Mouse (Mus musculus) erythroid progenitor cell, adult 5-6 weeks (primary cell): Measurements from ENCODE around the gene Col4a1. TPM values are rescaled to one million over a fixed set of nuclear protein-coding genes. Genes with fewer than 3 reads are reported as not detected.

Source experiments
- ATAC-seq: replicated peaks from 2 replicates; pipeline ENCODE4 v1.8.0; 2016; ENCODE audit warnings: moderate number of reproducible peaks, mild to moderate bottlenecking, moderate TSS enrichment, inconsistent platforms; ENCODE audit not compliant: poor library complexity, low FRiP score, severe bottlenecking
- total RNA-seq, 2 experiments: library from RNA; stranded (forward) in 1 of 2; stranded (reverse) in 1 of 2; fragments of 150-400 nt in 1 of 2; fragments of 186-747, 209-891 nt in 1 of 2; gene quantifications; 2 replicates each; pipeline versions ENCODE4 v1.2.3 to v1.2.4; 2015 to 2017; ENCODE audit warnings: low replicate concordance in 2 of 2

Col4a1 gene
- total RNA-seq, 2 experiments from 2014 or later = not detected

DNA sequence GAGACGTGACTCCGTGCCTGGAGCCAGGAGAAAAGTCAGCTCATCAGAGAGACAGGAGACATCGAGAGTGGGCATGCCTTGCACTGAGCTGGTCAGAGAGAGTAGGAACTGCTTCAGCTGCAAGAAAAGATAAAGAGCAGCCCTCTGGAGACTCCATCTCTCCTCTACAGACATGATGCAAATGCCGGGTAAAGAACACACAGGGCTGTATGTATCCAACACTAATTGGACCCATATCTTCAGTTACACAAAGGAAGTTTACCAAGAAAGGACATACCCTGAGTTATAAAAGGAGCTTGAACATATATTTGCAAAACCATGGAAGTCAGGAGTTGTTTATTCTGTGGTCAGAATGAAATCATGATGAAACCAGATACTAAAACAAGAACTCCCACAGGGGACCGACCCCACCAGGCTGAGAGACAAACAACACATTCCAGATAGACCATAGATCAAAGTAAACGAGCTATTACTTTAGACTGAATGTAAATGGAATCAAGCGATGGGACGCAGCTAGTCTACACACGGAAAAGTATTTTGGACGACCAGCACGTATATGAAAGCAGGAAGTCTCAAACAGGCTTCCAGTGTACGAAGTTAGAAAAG is 119.8 kb downstream of the Col4a1 start:
- no peak for ATAC-seq

DNA sequence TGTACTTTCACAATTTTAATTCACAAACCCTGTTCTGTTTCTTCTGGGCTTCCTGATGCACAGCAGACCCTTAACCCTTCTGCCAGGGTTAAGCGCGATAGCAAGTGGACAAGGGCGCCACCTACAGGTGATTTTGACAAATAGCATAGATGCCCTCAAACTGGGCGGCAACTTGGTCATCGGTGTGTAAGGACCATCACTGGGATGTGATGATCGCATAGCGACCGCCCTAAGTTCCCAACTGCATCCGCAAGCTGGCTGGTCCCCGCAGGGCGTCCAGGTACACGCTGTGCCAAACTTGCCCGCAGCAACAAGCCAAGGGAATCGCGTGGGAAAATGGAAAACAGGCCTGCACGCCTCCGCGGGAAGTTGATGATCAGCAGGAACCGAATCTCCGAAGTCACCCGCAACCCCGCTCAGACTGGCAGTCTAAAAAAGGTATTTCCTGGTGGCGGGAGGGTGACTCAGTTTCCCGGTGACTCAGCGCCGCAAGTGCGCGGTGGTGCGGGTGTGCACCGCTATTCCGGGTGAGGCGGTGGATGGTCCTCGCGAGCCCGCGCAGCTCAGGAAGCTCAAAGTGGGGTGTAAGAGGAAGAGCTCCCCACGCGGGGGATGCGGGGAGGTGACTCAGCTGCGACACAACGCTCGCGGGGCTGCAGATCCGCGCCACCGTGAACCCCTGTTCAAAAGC is 124.9 kb downstream of the Col4a1 start:
- ATAC-seq = peak; percentile 30; the same call in 1 of the 2 replicates

DNA sequence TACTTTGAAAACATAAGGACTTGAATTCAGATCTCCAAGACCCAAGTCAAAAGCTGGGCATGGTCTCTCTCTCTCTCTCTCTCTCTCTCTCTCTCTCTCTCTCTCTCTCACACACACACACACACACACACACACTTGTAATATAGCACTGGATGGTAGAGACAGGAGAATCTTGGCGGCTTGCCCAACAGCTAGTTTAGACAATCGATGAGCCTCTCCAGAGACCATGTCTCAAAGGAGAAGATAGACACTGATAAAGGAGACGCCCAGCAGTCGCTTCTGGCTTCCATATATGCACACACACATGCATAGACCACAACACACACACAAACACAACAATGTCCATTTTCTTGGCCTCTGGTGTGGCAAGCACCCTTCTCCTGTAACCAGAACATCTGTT is 126.2 kb downstream of the Col4a1 start:
- no peak for ATAC-seq

DNA sequence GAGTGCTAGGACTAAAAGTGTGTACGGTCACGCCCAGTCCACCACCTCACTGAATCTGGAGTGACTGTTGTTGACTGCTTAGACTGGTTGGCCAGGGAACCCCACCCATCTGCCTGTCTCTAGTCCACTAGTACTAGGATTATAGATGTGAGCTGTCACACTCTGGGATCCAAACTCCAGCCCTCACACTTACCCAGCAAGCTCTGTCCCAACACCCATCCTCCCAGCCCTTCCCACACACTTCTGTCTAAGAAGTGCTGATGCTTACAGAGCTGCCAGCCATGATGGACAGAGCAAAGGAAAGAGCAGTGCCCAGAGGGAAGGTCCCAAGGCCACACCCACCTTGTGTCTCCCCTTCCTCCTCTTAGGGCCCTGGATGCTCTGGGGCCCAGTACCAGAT is 127.0 kb downstream of the Col4a1 start:
- no peak for ATAC-seq

DNA sequence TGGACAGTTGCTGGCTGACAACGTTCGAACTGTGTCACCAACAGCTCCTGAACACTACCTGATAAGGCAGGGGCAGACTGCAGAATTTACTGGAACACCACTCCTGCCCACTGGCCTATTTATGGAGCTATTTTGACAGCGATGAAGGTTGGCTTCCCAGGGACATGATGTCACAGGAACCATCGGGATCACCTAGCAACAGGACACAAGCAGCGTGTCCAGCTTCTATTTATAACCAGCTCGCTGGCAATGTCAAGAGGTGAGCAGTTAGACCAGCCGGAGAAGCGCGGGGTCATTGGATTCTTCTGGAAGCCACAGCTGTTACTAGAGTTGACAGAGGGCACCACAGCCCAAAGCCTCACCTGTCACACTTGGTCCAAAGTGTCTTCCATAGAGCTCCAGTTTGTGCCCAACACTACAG is 129.0 kb downstream of the Col4a1 start:
- no peak for ATAC-seq

DNA sequence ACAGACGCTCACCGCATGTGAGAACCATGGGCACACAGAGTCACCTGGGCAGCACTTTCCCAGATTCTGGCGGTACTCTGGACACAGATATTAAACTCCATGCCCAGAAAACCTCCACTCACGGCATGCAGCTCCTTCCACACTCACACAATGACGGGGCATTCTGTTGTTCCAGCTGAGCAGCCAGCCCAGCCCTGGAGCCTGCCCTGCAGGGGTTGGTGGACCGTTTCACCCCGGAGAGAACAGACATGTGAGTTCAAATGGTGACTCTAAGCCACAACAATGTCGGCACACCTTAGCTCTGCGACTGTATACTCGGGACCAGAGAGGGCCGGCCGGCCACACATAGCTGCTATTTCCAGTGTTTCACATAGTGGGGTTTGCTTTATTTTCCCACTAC is 130.0 kb downstream of the Col4a1 start:
- ATAC-seq = no peak

DNA sequence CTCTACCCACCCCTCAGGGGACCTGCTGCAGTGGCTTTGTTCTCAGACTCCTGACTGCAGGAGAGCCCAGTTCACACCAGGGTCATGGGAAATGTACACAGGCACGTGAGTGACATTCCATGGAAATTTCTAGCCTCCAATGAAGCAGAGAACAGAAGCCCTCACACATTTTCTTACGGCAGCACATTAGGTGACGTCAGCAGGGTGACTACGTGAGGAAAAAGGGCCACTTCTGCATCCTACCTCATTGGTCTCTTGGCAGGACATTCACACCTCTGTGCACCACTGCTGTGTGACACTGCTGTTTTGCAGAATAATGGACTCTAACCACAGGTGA is 130.5 kb downstream of the Col4a1 start:
- no peak for ATAC-seq

DNA sequence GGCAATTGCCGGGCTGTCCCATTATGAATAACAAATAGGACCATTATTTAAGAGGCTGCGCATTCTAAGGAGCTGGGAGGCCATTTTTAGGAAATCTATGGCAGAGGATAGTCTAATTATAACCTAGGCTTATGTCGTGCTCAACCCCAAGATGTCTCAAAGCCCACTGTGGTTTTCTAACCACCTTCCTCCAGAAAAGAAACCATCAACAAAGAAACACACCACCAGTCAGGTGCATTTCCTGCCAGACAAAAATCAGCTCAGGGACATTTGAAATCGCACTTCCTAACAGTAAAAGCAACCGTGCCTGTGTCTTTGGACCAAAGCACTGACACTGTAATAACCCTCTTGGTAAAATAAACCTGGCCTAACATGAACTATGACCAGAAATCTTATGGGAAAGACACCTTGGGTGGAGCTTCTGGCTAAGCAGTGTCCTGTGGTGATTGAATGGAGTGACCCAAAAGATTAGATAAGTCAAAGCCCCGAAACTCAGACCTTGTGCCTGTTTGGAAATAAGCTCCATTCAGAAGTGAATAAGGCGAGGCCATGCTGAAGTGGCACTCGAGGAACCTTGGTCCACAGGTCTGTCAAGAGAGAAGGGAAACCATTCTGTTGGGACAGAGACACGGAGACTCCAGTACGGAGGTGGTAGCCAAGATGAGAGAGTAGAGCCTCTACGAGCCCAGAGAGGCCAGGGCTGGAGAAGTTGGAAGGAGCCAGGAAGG is 131.0 kb downstream of the Col4a1 start:
- no peak for ATAC-seq

DNA sequence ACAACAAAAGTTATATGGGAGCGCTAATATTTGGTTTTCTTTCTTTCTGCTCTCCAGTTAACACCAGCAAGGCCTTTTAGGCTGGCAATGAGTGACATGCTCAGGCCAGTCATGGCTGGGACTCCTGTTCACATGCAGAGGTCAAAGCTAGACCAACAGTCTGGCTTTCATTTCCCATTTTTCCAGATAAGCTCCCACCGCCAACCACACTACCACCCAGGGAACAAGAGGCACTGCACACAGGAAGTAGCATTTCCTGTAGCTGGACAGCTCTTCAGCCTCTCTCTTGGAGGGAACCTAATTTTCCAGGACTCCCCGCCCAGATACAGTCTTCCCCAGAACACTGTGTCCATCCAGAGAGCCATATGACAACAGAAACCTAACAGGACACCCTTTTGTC is 132.8 kb downstream of the Col4a1 start:
- ATAC-seq = no peak

DNA sequence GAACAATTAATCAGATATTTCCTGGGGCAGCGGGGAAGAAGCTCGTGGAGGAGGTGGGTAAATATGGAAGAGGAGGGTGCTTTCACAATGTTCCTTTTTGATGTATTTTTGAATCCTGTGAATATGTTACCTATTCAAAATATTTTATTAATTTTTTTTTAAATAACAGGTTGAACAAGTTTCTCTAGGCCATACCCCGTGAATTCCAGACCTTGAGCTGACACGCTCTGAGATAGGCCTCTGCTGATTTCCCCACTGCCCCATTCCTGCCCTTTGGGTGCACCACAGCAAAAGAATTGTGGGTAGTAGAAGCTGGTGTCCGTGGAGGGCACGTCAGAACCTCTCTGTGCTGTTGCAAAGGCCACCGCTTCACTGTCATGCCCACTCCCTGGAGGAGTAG is 136.2 kb downstream of the Col4a1 start:
- ATAC-seq = no peak

DNA sequence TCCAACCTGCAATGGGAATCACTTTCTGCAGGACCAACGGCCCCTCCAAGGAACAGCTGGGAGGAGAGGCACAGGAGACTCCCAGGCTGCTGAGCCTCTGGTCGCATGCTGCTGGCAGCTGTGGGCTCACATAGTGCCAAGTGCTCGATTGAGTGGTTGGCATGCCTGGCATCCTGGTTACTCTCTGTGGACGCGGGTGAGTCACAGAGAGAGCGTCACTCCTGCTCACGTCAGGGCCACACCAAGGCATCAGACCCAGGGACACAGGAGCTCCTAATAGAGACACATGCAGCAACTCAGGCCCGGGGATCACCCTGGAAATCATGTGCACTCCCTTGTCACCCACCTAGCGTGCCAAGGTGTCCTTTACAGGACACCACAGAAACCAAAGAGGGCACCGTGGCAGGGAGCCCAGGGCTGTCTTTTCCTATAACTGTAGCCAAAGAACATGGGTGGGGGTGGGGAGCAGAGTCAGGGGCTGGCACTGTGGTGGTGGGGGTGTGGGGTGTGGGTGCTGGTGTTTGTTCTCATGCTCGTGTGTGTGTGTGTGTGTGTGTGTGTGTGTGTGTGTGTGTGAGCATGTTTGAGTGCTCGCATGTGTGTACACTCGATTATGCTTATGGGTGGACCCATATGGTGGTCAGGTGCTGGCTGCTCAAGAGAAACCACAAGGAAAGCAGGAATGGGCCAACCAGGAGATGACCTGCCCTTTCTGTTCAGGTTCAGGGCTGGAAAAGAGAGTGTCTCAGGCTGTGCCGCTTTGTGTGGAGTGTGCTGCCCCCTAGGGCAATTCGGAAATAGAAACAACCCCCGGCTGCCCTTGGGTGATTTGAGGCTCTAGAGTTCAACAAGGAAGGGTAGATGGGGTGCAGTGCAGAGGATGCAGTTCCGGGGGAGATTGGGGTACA is 139.1 kb downstream of the Col4a1 start:
- no peak for ATAC-seq

DNA sequence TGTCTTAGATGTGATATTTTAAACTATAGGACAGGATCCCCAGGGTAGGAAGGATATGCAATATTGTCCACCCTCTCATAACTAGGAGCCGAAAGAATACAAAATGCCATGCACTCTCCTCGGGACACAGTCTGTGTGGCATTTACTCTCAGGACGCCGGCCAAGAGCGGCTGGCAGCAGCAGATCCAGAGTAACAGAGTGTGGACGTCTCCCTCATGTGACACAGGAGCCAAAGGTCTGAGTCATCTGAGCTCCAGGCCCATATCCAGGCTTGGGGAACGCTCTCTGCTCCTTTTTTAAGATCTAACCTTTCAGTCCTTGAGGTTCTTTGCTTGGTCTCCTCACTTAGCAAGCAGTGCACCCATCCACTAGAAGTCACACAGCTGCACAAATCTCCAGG is 141.1 kb downstream of the Col4a1 start:
- no peak for ATAC-seq

DNA sequence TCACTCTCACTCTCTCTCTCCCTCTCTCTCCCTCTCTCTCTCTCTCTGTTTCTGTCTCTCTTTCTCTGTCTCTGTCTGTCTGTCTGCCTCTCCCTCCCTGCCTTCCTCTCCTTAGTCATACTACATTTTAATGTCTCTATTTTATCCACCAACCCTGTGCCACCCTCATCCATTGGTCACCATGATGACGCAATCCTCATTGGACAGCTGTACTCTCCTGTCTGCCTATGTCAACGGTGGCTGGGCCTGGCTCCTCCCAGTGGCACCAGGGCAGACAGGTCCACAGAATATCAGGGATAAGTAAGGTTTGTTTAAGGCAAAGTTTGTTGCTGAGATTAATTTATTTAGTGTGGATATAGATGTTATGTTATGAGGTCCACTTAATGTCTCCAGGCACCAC is 143.2 kb downstream of the Col4a1 start:
- no peak for ATAC-seq

DNA sequence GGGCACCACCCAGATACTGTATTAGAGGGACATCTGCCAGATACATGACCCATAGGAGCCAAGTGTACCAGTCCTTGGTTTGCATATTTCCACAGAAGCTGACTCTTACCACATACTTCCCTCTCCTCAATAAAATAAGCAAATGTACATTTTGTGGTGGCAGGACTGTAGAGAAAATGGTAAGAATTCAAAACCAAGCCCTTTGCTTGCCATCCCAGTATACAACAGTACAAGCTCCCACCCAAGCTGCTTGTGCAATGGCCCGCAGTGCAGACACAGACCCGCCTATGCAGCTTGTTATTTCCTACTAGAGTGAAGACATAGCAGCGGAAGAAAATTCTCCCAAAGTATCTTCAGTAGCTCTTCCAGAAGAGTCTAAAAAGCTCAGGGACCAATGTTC is 143.8 kb downstream of the Col4a1 start:
- no peak for ATAC-seq

DNA sequence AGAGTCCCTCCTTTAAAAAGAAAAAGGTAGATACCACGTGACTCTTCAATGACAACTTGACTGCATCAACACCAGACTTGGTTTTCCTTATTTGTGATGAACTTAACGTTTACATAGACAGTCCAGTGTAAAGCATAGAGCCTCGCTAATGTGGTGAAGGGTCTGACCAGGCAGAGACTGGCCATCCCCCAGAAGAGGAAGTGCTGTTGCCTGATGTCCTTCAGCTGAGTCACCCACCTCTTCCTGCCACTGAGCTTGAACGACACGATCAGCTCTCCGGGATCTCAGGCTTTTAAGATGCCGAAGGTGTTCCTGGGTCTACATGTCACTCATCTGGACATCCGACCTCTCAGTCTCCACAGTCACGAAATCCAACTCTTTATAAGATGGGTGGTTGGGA is 144.7 kb downstream of the Col4a1 start:
- ATAC-seq = no peak

DNA sequence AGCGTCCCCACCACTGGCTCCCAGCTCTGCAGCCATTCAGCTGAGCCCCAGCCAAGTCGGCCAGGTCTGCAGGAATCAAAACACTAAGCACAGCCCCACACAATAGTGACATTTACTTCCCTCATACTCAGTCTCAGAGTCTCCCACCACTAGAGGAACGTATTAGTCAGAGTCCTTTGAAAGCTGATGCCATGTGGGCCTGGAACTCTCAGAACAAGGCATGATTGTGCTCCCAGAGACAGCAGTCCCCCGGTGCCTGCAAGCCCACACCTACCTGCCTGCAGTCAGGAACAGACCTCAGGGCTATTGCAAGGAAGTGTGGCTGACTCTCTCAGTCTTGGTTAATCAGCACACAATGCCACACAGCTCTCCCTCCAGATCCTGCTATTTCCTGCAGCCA is 147.0 kb downstream of the Col4a1 start:
- ATAC-seq = no peak

DNA sequence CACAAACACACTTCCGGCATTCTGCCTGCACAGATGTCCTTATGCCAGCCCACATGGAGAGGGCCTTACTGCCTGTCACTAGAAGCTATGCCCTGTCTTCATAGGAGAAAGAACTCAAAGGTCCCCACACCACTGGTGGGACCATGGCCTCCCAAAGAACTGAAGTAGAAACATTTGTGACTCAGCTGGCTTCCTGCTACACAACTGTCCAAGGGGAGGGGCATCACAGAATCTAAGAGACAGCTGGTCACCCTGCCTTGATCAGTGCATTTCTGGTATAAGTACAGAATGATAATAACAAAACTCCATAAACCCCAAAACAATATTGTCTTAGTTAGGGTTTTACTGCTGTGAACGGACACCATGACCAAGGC is 156.3 kb downstream of the Col4a1 start:
- no peak for ATAC-seq

DNA sequence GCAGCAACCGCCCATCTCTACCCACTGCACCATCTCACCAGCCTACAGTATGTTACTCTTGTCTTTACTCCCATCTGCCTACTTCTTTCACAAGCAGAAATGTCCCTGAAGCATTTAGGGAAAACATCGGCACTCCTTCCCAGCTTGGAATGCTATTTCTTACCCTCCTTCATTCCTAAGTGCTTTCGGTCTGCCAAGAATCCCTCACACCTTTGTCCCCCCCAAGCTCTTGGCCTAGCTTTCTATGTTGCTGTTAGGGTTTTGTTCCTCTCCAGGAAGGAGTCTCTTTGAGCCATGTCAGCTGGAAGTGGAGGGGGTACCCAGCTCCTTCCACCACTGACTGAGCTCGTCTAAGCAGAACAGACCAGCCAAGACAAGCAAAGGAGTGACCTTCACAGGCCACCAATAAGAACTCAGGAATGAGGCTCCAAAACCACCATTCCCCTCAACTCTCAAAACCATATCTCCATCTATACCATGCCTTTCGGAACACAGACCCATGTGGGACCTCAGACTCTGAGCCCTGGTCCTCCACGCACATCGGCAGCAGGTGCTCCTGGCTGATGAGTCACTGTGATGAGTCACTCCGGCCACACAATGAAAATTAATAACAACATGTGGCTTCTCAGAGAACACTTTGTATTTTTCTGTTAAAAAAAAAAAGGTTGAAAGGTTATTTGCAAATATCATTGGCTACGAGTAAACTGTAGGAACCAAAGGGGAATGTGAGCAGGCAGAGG is 156.9 kb downstream of the Col4a1 start:
- no peak for ATAC-seq

DNA sequence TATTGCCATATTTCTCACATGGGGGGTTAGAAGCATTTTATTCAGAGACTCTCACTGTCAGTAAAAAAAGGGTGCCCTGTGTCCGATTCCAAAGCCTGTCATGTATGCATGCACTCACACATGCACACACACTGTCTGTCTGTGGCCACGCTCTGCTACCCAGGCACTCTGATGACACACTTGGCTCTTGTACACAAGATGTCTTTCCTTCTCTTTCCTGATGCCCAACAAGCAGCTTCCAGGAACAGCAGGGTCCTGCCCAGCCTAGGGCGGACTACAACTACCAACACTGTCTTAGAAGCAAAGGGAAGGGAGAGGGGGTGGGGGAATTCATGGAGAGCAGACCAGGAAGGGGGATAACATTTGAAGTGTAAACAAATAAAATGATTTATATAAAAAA is 162.4 kb downstream of the Col4a1 start:
- ATAC-seq = no peak
